Mouse (Mus musculus) lung, postnatal 4 days (tissue): ENCODE measurements around the gene 1700007K13Rik.

Experiments
- DNase-seq, 2 experiments: peaks; one replicate each; pipeline ENCODE4 v3.0.0; 2021

Gene 1700007K13Rik

DNA sequence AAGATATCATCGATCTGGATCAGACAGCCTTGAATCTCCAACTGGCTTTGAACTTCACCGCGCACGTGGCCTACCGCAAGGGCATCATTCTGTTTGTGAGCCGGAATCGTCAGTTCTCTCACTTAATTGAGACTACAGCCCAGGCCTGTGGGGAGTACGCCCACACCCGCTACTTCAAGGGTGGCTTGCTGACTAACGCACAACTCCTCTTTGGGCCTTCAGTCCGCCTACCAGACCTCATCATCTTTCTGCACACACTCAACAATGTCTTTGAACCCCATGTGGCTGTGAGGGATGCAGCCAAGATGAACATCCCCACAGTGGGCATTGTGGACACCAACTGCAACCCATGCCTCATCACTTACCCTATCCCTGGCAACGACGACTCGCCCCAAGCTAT, 3.3 kb upstream of the 1700007K13Rik start:
- DNase-seq: no peak

- peak in 1 of 2 experiments; percentile 5 for DNase-seq
Observed at GRCm38 (mm10) chr2:28468486-28469225, 2.5 kb upstream of the 1700007K13Rik start.

GRCm38 (mm10) chr2:28467860-28468485, 1.8 kb upstream of the 1700007K13Rik start, which contains the start of gene Mrps2:
Gene Mrps2, plus strand, starts transcription at chr2:28468066.
- DNase-seq: peak; percentile 91

- no peak for DNase-seq
Observed at GRCm38 (mm10) chr2:28464919-28465318, 1.2 kb downstream of the 1700007K13Rik start.

- DNase-seq: peak in 1 of 2 experiments; percentile 66
Observed at GRCm38 (mm10) chr2:28463919-28464318, 2.2 kb downstream of the 1700007K13Rik start.

DNA sequence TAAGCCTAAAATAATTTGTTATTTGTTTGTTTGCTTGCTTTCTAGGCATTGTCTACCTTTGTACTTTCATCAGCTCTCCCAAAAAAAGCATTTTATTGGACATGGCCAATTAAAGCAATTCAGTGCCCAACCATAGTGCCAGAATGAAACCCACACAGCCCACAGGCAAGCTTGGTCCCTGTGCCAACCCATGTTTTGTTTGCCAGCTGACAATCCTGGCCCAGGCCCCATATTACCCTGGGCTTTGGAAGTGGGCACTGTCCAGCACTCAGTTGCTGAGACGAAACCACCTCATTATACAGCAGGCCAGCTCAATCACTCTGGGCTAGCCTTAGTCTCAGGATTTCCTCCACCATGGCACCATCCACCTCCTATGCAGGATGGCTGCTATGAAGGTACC, 9.5 kb downstream of the 1700007K13Rik start:
- no peak for DNase-seq

- no peak for DNase-seq
Observed at GRCm38 (mm10) chr2:28453539-28453938, 12.6 kb downstream of the 1700007K13Rik start.

GRCm38 (mm10) chr2:28451663-28452062, 14.5 kb downstream of the 1700007K13Rik start:
- DNase-seq: no peak

GRCm38 (mm10) chr2:28447315-28447670, 18.8 kb downstream of the 1700007K13Rik start:
- no peak for DNase-seq

GRCm38 (mm10) chr2:28446515-28447314, 19.4 kb downstream of the 1700007K13Rik start, which contains the start of gene Ppp1r26:
Gene Ppp1r26, plus strand, starts transcription at chr2:28446800.
- peak; percentile 45 to 73 for DNase-seq

DNA sequence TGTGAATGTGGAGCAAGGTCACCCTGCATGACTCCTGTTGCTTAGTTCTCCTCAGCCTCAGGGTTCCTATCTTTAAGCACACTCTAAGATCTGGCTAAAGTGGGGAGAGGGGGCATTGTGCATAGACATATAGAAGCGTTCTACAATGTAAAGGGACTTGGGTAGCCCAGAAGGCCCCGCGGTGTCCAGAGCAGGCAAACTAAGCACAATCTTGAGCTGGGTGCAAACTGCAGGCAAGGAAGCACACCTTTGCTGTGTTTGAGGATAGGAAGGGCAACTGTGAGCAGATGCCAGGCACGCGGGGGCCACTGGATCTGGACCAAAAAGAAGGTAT, 20.0 kb downstream of the 1700007K13Rik start:
- DNase-seq: no peak

GRCm38 (mm10) chr2:28445082-28445481, 21.1 kb downstream of the 1700007K13Rik start:
- DNase-seq: no peak

DNA sequence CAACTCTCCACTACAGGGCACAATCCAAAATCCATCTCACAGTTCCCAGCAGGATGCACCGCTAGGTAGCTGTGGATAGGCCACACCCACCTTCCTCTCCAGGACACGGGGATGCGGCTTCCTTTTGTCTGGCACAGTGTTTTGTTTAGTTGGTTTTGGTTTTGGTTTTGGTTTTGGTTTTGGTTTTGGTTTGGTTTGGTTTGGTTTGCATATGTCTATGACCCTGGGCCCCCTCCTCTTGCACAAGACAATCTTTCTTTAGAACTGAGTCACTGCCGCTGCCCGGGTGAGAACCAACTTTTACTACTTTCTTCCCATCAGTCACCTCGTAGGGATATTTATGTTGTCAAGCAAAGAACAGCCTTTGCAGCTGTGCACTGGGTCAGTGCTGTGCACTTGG, 25.3 kb downstream of the 1700007K13Rik start:
- no peak for DNase-seq

DNA sequence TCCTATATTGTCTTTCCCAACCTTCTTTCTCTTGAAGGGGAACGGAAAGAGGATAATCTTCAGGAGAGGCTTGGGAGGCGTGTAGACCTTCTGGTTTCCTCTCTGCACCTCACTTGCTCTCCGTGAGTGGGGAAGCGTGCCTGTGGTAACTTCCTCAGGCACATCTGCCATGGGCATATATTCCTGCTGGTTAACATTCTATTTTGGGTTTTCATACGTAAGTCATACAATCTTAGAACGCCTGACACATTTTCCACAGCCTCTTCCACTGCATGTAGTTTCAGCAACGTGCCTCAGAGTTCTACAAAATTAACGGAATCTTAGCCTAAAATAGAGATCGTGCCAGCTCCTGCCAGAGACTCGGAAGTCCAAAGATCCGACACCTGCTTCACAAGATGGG, 30.7 kb downstream of the 1700007K13Rik start:
- no peak for DNase-seq

DNA sequence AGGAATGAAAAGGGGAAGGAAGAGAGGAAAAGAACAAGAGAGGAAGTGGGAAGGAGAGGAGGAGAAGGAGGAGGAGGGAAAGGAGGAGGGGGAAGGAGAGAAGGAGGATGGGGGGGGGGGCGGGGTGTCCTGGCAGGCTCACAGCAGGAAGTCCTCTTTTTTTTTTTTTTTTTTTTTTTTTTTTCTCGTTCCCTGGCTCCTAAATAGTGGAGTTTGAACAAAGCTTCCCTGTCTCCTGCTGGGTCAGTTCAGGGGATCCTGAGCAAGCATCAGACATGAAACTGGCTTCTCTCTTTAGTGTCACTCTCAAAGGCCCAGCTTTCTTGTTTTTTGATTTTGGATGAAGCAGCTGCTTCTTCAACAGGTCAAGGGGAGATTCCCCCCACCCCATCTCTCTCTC, 32.6 kb downstream of the 1700007K13Rik start:
- no peak for DNase-seq

DNA sequence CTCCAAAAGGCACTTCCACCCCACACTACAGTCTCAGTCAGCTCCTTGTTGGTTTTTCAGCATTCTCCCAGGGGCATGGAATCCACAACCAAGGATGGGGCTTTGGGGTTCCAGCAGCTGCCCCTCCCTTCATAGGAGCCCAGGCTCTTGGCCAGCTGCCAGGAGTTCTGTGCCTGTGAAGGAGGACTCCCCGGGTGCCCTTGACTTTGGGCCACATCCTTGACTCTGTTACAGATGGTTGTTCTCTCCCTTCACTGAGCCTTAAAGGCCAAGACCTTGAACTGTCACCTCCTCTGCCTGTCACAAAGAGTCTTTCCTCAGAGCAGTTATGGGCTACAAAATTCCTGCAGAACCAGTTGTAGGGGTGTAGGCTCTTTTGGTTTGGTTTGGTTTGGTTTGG, 33.3 kb downstream of the 1700007K13Rik start:
- DNase-seq: peak; percentile 46 to 72

GRCm38 (mm10) chr2:28430846-28431245, 35.3 kb downstream of the 1700007K13Rik start:
- DNase-seq: no peak

- no peak for DNase-seq
Observed at GRCm38 (mm10) chr2:28427226-28427625, 38.9 kb downstream of the 1700007K13Rik start.

DNA sequence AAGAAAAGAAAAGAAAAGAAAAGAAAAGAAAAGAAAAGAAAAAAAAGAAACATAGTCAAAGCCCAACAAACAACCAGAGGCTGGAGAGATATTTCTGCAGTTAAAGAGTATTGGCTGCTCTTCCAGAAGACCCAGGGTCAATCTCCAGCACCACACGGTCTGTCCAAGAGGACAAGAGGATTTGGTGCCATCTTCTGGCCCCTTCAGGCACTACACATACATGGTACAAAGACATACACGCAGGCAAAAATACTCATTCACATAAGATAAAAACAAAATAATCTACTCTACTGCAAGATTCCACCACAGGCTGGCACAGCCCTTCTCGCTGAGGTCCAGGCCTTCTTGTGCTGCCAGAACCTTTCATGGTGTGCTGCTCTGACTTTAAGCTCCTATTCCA, 43.0 kb downstream of the 1700007K13Rik start:
- peak in 1 of 2 experiments; percentile 48 for DNase-seq

DNA sequence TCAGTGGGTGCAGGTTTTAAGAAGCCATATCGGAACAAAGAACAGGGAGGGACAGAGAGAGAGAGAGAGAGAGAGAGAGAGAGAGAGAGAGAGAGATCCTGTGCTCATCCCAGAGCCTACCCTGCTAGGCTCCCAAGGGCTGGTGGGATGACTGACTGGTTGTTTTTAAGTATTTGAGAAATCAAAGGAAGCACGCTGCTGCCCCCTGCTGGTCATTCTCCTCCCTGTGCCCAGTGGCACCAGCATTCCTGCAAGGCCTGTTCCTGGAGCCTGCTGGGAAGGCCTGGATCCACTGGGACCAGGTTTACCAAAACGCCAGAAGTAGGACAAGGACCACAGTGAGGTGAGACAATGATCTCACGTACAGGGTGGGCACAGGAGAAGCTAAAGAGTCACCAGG, 46.2 kb downstream of the 1700007K13Rik start:
- DNase-seq: peak; percentile 82 to 87

GRCm38 (mm10) chr2:28418034-28418433, 48.1 kb downstream of the 1700007K13Rik start:
- peak; percentile 80 to 89 for DNase-seq

- DNase-seq: no peak
Observed at GRCm38 (mm10) chr2:28416511-28416910, 49.6 kb downstream of the 1700007K13Rik start.

DNA sequence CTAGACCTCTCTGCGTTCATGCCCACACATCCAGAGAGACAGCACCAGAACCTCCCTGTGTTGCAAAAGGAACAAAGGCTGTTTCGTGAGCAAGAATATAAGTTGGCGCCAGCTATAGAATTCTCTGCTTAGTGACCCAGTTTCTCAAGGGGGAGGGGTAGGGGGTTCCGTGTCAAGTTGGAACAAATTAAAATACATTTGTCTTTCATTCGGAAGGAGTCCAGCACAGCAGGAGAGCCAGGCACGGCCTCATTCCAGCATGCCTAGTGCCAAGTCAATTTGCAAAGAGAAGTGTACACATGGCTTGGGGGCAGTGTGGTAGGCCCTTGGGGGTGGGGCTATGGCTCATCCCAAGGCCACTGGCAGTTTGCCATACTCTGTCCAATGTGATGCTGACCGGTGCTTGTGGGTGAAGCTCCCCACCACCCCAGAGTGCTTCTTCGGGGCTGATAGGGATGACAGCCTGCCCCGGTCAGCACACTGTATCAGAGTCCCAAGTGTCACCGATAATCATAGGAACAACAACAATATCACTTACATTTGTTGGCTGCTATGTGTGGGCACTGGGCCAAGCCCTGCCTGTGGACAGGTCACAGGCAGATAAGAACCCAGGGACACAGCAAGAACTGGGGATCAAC, 50.6 kb downstream of the 1700007K13Rik start:
- DNase-seq: peak; percentile 15 to 51
